Mouse (Mus musculus): ENCODE measurements around the gene Cdr2.
"Not testable (repeated sequence)": the region's sequence is repeated elsewhere in the genome, so short reads cannot be mapped to it uniquely, and the experiment has no call there.

Gene Cdr2

DNA sequence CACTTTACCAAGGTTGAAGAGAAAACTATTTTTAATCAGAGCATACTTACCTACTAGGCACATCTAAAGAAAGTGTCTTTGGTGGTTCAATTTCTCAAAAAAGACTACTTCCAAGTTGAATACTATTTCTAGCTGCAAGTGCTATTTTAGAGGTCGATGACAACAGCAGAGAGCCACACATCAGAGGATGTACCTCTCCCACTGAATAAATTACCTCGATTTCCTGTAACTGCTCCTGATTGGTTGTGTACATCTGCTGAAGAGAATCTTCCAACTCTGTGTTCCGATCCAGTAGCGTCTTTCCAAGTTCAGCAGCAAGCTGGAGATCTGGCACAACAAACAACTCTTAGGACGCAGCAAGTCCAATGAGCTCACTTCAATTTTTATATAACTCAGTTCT, 12.0 kb downstream of the Cdr2 start:
- no peak for DNase-seq

DNA sequence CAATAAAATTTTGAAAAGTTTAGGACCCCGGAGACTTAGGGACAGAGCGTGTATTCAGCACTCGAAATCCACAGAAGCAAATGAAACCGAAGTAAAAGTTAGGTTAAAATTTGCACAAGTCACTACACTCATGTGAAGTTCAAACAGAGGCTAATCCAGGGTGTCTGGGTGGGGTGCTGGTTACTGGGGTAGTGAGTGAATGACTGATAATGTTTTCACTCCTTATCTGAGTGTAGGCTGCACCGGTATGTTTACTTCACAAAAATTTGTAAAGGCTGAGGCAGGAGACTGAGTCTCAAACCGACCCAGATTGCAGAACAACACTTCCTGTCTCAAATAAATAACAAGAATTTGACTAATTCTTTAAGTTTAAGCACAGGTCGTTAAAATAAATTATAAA, 12.9 kb downstream of the Cdr2 start:
- no peak for DNase-seq

DNA sequence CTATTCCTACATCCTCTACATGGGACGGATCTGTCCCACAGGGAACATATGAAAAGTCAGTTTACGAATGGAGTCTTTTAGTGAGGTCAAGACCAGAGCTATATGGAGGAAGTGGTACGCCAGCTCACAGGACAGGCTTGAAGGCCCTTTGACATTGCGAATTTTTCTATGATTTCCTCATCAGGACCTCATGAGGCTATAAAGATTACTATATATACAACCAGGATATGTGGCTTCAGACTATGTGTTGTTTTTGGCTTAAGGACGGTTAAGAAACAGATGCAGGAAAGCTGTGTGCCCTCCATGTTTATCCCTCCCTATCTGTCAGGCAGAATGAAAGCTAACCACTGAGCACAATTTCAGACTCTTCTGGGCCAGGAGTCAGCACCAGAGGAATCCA, 19.0 kb downstream of the Cdr2 start:
- no peak for DNase-seq

DNA sequence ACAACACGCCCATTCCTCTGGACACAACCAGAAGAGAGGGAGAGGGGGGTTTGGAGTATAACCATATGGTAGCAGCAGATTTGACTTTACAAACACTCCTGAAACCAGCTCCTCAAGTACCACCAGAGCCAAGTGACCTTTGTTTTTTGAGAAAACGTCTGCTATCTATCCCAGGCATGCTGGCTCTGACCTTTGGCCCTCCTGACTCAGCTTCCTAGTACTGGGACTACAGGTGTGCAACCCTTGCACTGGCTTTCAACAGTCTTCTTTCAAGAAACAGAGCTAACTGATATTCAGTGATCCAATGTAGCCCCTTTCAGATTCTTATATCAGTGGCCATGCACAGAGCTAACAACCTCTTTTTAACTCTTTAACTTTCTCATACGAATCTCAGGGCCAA, 20.2 kb downstream of the Cdr2 start:
- no peak for DNase-seq

DNA sequence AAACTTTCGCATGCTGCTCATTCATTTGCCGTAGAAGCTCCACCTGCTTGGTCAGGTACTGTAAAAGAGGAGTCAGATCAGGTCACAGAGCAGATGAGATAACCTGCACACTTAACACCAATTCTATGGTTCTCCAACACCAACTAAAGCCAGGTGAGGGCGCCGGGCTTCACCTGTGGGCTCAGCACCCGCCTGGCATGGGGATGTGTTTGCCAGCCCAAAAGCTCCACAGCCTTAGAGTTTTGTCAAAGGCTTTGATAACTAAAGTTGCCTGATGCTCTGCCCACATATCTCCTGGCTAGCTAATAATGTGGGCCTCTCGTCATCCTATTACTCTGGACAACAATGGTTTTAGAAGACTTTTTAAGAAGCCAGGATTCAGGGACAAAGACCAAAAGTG, 21.5 kb downstream of the Cdr2 start:
- DNase-seq = no peak

DNA sequence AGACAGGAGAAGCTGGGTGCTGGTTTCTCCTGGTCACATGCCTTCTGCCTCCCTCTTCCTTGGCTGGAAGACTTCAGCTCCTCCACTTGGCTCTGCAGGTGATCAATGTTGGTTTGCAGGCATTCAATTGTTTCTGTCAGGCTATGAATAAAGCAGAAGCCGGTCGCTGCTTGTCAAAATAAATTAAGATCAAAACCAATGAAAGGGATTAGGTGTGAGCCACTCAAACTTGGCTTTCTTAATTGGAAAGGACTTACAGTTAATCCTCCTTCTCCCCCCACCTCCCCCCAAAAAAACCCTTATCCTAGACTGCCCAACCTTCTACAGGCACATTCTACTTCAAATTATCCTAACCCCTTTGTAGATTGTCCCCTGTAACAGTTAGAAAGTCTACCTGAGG, 22.0 kb downstream of the Cdr2 start:
- no peak for DNase-seq

DNA sequence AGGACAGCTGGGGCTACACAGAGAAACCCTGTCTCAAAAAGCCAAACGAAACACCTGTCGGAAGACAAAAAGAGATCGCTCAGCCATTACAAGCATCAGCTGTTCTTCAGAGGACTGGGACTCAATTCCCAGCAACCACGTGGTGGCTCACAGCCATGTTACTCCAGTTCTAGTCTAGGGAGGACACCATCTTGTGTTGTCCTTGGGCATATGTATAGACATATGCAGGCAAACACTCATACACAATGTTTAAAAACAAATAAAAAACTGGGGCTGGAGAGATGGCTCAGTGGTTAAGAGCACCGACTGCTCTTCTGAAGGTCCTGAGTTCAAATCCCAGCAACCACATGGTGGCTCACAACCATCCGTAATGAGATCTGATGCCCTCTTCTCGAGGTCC, 28.5 kb downstream of the Cdr2 start:
- DNase-seq = not testable (repeated sequence)

DNA sequence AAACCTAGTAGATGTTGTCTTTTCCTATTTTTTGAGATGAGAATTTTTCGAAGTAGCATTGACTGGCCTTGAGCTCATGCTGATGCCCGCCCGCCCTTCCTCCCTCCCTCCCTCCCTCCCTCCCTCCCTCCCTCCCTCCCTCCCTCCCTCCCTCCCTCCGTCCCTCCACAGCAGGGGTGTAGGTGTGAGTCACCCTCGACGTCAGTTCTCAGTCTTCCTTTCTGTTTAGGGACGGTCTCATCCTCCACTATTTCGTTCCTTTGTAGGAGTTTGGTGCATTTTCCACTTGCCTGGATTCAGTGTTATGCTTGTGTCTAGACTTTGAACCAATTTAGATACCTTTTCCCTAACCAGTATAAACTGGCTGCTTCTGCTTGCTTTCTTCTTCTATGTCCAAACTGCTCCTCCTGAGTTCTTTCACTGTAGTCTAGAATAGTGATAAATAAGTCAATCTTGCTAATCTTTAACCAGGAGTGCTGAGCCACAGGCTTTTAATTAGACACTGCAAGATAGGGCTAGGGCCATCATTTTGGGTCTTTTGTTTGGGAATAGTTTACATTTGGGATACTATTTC, 38.1 kb downstream of the Cdr2 start:
- DNase-seq = no peak

DNA sequence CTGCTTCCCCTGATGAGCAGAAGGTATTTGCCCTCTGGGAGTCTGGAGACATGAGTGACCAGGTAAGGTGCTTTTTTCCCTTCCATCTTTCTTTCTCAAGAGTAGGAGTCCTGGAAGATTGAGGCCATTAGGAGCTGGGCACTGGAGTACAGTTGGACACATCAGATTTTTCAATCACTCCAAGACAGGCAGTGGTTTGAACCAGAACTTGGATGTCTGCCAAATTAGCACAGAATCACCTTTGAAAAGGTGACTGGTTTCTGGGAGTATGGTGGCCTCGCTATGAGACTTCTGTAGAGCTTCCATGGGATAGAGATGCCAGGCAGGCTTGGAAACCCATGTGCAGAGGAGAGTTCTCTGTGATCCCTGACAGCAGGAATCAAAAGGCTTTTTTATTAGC, 39.6 kb downstream of the Cdr2 start:
- no peak for DNase-seq

DNA sequence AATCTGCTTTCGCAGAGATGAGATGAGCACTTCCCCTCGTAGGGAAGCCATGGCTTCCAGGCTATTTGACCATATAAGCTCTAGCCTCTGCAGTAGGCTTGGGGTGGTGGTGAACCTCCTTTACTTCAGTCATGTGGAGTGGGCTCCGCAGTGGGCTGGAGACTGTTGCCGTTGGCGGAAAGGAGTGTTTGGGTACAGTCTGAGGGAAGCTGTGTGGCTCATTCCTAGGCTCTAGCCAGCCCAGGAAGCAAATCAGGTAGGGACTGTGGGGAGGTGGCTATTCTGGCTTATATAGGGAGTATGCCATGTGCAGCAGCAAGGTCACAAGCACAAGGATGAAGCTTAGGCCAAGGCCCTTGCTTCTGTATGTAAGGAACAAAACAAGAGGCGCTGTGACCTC, 40.9 kb downstream of the Cdr2 start:
- DNase-seq = no peak

DNA sequence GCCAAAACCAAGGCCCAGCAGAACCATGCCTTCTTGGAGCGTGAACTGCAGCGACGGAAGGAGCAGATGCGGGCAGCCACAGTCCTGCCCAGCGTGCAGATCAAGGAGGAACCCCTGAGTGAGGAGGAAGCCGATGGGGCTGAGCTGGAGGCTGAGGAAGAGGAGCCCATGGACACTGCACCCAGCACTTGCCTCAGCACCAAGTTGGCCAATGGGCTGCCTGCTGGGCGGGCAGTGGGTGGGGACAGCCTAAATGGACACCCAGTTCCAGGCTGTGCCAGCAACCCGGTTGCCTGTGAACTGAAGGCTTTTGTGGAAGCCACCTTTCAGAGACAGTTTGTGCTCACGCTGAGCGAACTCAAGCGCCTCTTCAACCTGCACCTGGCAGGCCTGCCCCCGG, 41.8 kb downstream of the Cdr2 start:
- DNase-seq = no peak

DNA sequence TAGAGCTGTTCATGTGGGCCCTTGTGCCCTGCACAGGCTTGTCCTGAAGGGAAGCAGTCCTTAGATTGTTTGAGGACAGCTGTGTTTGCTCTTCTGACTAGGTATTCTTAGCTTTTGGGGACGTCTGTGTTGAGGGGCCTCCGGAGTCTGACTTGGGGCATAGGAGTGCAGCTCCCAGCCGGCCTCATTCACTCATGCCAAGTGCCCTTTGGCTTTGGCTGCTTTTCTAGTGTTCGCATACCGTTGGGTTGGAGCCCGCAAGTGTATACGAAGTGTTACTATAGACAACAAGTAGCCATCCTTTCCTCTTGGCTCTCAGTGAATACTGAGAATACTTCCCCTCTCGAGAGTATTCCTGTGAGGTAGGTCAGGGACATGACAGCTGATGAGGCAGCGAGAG, 43.9 kb downstream of the Cdr2 start:
- no peak for DNase-seq

DNA sequence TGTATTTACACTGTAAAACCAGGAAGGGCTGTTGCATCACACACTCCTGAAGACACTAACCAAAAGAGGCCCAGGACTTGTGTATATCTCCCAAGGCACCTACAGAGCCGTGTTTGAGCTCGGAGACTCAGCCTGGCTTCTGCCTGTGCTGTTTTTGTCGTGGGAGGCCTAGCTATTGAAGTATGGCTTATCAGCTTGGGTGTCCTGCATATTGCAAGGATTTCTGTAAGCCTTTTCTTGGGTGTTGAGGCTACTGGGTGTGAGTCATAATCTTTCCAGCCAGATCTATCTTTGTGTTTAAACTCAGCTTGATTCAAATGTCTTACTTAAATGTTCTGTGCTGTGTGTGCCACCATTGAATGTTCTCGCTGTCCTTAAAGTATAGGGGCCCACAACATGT, 45.6 kb downstream of the Cdr2 start:
- no peak for DNase-seq

DNA sequence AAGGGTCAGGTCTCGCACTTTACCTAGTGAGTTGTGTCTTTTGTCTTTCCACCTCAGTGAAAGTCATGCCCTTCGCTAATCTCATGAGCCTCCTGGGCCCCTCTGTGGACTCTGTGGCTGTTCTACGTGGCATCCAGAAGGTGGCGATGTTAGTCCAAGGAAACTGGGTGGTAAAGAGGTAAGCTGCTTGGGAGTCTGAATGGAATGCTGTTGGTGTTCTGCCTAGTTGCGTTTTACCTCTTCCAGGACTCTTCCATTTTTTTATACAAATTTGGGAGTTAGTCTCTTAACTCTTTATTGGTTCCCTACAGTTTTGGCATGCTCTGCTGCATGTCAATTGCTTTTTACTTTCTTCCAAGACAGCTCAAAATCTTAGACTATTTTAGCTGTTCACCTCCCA, 47.4 kb downstream of the Cdr2 start:
- DNase-seq = no peak

DNA sequence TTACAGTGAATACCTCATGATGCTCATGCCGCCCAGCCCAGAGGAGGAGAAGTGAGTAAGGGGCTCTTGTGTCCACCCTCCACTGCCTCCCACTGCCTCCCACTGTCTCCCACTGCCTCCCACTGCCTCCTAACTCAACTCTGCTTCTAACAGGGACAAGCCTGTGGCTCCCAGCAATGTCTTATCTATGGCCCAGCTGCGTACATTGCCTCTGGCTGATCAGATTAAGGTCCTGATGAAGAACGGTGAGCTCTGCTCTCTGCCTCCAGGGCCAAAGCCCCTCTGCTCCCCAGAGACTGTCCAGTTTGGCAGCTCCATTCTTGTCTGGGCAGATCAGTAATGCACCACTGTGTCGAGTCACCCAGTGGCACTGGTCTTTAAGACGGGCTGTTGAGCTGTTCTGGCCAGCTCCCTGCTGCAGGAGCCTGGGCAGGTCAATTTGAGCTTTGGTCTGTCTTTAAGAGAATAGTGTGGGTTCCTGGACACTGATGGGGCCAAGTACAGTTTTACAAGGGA, 48.4 kb downstream of the Cdr2 start:
- DNase-seq = no peak

DNA sequence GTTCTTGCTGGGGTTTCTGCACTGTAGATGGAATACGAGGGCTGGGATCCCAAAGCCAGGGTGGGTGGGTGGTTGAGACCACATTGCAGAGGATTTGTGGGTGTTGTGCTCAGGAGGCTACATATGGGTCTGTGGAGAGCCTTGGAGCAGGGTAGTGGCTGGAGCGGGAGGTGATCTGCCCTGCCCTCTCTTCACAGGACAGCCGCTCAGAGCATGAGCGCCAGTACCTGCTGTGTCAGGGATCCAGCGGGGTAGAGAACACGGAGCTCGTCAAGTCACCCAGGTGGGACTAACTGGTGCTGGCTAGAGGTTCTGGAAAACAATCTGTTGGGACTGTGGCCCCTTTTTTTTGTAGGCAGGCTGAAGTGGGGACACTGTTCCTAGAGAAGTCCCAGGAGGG, 49.0 kb downstream of the Cdr2 start:
- no peak for DNase-seq

DNA sequence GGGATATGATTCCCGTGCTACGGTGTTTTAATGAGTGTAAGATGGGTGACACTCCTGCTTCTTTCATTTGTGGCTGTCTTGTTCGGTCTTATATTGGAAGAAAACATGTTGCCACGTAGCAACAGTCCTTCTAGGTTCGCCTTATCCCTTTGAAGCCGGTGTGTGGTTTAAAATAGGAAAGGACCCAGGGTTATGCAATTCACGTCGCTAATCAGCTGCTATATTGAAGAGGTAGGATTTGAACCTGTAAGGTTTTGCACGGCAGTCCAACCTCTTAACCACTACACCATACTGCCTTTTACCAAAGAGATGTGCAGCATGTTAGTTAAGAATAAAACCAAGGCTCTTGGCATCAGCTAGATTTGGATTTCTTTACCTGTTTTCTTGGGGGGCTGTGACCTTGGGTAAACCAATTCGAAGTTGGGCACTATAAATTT, 63.6 kb downstream of the Cdr2 start:
- DNase-seq = peak; percentile 57

DNA sequence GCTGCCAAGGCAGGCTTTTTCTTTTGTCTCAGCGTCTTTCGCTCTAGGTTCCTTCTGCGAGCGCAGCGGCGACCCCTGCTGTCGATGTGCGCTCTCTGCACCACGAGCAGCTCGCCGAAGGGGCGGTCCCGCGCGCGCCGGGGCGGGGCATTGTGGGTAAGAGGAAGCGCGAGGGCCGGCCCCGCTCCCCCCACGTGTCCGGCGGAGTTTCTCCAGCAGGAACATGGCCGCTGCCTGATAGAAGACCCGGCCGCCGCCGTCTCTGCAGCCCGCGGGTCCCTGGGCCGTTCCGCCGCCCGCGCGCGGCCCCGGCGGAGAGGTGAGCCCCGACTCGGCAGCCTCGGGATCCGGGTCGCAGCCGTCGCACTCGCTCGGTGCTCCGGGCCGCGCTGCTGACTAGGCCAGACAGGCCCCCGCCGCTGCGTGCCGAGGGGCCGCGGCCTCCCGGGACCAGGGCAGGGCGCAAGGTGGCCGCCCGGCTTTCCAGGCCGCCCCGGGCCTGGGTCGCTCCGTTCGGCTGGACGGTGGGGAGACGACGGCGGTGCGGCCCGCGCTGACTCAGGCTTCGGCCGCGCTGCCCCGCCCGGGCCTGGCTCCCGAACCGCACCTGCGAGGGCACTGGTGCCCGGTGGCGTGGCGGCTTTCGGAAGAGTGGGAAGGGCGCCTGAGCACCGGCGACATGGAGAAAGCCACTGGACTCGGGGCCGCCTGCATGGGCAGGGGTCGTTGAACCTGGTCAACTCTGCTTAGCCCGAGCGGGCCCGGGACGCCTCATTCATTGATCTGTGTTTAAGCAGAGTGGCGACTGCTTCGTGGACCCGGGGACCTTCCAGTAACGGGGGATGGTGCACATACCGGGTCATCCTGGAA, 64.3 kb downstream of the Cdr2 start, which contains the start of gene Polr3e:
Gene Polr3e, plus strand, starts transcription at position 153 of the 870 bp plus-strand sequence.
- DNase-seq = peak; percentile 99

DNA sequence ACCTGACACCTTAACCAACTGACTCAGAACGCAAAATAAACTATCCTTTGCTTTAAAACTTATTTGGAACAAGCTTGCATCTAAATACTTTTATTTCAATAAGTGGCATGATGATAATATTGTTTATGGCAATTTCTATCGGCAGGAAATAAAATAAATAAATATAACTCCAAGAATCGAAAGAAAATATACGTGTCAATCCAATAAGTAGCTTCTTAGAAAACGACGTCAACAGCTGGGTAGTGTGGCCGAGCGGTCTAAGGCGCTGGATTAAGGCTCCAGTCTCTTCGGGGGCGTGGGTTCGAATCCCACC, 64.9 kb downstream of the Cdr2 start:
- DNase-seq = no peak

DNA sequence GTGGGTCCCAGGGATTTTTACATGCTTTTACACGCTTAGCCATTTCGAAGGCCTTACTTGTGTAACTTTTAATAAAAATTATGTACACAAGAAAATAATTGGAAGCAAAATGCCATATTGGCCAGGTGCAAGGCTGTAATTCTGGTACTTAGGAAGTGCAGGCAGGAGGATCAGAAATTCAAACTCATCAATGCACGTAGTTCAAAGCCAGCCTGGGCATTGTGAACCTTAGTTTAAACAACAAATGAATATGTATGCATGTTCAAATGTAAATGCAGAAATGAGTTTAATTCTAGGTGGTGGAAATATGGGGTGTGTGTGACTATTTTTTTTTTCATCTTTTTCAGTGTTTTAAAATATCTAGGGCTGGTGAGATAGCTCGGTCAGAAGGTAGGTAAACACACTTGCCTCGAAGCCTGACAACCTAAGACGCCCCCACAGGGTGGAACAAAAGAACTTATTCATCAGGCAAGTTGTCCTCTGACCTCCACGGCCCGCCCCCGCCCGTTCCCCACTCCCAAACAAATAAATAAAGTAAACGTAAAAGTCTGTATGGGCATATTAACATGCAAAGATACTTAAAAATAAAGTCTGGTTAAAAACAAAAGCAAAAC, 65.7 kb downstream of the Cdr2 start:
- no peak for DNase-seq

DNA sequence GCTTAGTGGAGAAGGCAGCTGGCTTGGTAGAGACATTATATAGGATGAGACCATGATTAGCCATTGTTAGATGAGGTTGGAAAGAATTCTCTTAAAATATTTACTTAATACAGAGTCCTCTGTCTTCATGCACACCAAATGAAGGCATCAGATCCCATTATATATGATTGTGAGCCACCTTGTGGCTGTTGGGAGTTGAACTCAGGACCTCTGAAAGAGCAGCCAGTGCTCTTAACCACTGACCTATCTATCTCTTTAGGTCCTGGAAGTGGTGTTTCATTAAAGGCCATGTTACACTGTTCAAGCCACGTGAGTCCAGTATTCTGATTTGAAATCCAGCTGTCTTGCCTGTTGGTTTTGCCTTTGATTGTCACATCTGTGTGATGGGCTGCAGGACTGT, 68.8 kb downstream of the Cdr2 start:
- DNase-seq = no peak

DNA sequence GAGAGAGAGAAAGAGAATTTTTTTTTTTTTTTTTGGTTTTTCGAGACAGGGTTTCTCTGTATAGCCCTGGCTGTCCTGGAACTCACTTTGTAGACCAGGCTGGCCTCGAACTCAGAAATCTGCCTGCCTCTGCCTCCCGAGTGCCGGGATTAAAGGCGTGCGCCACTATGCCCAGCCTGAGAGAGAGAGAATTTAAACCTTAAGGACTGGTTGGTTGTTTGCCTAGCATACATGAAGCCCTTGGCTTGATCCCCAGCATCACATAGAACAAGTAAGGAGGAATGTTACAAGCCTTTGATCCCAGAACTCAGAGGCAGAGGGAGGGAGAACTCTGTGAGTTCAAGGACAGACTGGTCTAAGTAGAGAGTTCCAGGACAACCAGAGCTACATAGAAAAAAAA, 70.8 kb downstream of the Cdr2 start:
- DNase-seq = not testable (repeated sequence)

DNA sequence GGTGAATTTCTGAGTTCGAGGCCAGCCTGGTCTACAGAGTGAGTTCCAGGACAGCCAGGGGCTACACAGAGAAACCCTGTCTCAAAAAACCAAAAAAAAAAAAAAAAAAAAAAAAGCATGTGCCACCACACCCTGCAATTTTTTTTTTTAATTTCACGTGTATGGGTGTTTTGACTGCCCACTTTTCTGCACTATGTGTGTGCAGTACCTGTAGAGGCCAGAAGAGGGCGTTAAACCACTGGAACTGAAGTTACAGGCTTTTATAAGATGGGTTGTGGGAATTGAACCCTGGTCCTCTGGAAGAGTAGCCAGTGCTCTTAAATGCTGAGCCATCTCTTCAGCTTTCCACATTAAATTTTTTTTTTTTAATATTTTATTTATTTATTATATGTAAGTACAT, 71.9 kb downstream of the Cdr2 start:
- not testable (repeated sequence) for DNase-seq
